Mouse (Mus musculus) spleen, postnatal 4 days (tissue): ENCODE measurements around the gene Myo15b.

Experiments used
- DNase-seq, 2 experiments: peaks; one replicate each; pipeline ENCODE4 v3.0.0; 2022; ENCODE audit warnings: low spot score in 2 of 2

Gene Myo15b

DNA sequence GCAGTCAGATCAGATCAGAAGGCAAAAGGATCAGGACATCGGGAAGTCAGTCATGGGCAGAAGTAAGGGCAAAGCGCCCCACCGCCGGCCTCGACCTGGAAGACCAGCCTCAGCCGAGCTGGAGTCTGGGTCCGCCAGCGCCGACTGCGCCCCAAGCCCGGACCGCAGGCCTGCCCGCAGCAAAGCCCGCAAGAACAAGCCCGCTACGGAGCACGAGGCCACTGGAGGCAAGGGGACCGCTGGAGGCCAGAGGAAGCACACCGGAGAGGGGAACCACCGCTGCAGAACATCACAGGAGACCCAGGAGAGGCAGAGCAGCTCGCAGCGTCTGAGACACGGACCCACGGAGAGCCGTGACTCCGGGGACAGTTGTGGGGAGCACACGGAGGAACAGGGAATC lies at the start of gene Myo15b:
TSS of gene Myo15b (plus strand) at position 53 of the 400 bp plus-strand sequence.
- DNase-seq: no peak

DNA sequence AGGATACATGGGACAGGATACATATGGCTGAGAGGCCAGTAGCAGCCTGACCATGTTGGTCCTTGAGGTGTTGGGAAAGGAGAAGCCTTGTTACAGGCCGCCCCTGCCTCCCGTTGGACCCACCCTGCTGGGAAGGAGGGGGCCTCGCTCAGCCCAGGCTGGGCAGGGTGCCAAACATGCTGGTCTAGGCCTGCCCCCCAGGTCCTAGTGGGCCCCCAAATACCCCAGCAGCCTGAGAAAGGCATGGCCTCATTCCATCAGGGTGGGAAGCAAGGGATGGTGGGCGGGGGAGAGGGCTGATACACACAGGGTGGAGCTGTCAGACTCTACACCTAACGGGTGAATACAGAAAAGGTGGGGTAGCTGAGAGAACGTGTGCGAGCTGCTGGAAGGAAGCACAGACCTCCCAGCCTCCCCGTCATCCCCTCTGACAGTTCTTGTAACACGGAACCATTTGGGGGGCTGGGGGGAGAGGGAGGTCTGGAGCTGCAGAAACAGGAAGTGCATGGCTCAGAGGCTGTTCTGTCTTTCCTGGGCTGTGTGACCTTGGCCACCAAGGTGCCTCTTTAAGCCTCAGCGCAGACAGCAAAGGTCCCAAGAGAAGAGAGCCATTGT lies 49.4 kb upstream of the Myo15b start:
- no peak for DNase-seq

DNA sequence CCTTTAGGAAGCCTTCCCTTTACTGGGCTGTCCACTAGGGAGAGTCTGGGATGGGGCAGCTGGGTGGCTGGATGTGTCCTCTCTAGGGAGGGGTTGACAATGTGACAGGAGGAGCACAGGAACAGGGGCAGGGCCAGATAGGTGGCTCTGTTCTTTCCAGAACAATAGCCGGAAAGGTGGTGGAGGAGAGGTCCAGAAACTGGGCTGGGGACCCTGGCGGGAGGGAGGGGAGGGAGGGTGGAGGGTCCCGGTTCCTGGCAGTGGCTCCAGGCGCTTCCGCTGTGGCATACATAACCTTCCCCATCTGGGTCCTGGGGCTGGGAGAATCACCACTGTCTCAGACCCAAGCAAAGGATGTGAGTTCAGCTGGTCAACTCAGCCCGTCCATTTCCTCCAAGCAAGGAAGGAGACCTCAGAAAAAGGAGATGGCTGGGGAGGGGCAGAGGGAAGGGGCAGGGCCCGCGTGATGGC lies 48.9 kb upstream of the Myo15b start:
- no peak for DNase-seq

DNA sequence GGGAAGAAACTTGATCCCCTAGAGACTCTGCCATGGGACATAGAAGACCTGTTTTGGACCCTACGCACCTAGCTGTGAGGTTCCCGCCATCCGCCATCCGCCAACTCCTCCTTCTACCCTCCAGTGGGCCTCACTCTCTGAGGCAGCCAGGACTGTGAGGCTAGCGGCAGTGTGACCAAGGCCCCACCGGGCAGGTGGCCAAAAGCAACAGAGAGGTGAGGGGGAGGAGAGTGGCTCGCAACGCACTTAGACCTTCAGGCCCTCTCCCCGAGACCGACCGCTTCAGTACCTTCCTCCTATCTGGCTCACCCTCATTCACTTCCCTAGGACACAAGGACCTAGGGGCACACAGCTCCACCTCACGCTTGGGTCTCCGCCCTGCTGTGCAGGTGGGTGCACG lies 47.8 kb upstream of the Myo15b start:
- DNase-seq: no peak

DNA sequence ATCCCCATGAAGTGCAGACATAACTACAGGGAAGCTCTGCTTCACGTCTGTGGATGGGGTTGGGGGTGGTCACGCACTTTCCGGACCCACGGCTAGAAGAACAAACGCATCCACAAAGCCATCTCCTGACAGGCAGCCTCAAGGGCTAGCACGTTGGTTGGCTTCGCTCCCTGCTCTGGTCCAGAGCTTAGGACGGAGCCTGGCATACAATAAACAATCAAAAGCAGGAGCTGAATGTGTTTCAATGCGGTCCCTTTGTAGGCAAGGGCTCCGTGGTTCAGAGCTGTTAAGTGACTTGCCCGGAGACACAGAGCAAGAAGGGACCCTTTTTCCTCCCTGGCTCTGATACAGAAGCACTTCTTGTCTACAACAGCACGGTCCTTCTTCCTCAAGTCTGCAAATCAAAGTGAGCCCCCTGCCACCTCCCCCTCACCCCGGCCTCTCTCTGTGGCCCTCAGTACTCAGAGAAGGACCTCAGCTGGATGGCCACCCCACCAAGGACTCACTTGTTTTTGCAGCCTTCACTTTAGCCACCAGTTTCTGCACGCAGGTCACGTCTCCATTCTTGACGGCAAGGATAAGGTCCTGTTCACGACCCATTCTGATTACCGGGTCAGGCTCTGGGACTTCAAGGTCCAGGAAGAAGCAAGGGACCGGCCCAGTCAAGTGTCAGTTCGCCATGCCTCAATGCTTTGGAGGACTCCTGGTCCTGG lies 46.7 kb upstream of the Myo15b start:
- DNase-seq: no peak

DNA sequence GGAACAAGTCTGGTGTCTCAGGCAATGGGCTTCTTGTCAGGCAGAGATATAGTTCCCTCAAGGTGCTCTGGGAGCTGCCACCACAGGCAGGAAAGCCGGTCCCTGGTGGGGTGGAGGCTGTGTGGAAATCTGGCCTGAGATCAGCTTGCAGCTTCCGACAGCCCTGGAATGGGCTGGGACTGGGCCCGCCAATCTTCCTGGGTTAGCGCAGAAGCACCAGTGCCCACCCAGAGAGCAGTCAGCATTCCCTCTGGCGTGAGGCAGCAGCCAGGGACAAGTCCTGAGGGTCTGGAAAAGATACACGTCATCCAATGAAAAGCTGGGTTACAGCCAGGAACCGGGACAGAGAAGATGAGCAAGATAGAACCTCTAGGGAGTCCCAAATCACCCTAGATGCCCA lies 46.1 kb upstream of the Myo15b start:
- no peak for DNase-seq

DNA sequence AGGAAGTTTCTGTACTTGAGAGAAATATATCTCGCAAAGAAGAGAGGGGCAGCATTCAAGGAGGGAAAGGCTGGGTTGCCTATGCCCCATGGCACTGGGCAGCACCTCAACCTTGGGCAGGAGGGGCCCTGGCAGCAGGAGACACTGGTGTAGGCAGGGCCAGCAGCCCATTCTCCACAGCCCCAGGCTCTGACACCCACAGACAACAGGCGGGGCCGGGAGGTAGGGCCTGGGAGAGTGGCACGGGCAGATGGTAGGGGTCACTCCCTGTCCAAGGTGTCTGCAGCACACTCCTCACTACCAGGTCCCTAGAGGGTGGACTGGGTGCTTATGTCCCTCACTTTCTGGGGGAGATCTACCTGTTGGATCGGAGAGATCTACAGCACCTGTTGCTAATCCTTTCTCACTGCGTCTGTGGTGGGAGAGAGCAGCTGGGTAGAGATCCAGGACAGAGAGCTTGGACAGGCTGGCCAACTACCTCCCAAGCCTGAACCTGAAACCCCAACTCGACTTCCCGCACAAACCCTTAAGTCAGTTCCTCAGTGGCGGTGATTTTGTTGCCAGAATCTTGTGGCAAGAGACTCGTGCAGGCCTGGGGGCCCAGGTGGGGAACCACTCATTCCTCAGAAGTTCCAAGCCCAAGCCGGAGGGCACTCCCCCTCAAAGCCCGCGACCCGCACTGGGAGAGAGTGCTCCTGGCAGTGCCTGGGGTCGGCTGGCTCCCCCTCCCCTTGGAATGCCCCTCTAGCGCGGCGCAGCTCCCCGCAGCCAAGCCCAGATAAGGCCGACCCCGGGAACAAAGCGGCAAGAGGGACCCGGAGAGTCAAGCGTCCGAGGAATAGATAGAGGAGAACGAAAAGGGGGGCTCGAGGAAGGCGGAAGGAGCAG lies 45.4 kb upstream of the Myo15b start:
- DNase-seq: no peak

DNA sequence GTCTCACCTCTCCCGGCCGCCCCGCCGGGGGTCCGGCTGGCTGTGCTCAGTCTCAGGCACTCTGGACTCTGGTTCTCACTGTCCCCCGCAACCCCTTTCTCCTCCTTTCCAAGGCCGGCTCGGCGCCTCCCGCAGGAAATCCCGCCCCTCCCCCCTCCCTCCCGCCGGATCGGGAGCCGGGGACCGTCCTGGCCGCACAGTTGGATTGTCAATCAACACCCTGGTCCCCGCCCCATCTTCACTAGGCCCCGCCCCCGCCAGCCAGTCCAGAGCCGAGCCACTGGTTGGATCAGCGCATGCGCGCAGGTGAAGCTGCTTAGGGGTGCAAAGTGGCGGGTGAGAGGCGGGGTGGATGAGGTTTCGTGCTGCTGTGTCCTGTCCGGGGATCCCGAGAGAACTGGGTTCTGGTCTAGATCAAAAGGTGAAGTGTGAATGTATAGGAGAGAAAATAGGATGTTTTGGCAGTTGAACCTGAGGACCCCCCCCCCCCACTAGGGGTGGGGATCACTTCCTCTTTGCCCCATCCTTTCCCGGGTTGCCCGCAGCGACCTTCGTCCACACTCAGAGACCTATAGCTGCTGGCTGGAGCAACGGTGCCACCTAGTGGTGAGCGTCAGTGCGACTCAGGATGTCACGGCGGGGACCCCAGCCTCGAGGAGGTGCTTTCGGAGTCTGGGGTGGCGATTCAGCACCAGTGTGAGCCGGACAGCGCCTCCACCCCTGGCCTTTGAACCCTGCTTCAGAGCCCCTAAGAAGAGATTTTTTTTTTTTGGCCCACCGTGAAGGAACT lies 44.5 kb upstream of the Myo15b start, which contains the start of gene Caskin2:
TSS of gene Caskin2 (minus strand) at position 133 of the 790 bp plus-strand sequence.
- DNase-seq: peak; percentile 94 to 98

DNA sequence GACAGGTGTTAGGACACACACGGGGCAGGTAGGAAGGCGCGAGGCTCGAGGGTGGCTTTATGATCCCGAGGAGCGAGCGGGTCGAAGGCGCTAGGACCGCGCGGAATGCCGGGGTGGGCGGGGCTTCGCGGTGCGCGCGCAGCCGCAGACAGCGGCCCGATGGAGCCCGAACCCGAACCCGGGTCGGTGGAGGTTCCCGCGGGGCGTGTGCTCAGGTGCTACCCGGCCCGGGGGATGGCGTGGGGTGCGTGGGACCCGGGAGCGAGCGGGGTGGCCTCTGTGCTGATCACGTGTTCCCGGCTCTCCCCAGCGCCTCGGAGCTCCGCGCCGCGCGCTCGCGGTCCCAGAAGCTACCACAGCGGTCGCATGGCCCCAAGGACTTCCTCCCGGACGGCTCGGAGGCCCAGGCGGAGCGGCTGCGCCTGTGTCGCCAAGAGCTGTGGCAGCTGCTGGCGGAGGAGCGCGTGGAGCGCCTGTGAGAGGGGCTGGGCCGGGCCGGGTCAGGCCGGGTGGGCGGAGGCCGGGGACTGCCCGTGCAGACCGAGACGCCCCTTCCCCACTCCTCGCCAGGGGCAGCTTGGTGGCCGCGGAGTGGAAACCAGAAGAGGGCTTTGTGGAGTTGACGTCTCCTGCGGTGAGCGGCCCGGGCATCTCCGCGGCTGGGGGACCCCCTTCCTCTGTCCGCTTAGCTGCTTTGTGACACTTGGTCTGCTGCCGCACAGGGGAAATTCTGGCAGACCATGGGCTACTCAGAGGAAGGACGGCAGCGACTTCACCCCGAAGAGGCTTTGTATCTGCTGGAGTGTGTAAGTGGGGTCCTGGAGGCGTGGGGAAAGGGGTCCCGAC lies 43.4 kb upstream of the Myo15b start, which contains the start of gene Tsen54:
TSS of gene Tsen54 (plus strand) at position 120 of the 846 bp plus-strand sequence.
- peak; percentile 91 to 98 for DNase-seq

DNA sequence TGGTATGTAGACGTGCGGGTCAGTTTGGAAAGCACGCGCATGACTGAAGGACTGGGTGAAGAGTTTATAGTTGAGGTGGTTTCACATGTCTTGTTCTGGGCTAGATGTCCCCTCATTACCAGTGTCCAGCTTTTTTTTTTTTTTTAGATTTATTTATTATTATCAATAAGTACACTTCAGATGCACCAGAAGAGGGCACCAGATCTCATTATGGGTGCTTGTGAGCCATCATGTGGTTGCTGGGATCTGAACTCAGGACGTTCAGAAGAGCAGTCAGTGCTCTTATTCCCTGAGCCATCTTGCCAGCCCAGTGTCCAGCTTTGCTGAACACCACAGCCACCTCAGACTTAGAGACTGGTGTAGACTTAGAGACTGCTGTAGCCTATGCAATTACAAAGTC lies 40.9 kb upstream of the Myo15b start:
- DNase-seq: no peak

DNA sequence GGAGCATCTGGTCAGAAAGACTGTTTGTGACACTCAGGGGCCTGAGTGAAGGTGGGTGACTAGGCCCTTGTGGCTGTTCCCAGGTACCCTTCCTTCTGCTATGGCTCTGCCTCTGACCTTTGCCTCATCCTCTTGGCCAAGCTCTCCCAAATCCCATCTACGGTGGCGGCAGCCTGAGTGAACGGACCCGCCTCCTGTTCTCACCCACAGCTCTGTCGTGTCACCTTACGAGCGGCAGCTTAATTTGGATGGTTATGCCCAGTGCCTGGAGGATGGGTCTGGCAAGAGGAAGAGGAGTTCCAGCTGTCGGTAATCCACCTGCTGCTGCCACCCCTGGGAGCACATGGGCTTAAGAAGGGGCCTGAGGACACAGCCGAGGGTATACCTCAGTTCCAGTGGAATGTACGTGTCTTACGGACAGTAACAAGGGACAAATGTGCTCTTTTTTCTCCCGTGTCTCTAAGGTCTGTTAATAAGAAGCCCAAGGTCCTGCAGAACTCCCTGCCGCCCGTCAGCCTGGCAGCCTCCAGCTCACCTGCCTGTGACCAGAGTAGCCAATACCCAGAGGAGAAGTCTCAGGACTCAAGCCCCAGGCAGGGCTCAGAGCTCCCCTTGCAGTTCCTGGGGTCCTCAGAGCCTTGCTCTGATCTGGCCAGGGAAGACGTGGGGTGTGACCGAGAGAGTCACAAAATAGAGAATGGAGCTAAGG lies 38.1 kb upstream of the Myo15b start:
- DNase-seq: no peak

DNA sequence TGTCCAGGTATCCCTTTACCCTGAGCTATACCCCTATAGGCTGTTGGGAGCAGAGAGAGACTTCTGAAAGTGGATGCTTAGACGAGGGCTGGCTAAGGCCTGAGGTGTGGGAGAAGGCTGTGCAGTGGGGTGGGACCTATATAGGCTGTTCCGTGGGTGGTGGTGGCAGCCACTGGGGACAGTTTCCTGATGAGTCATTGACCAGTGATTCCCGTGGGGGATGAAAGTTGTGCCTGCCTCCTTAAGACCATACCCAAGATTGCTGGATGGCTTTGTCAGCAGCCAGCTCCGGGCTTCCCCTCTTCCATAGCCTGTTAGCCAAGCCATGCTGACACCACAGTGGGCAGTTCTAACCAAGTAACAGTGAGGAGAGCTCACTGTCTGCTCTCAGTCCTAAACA lies 37.2 kb upstream of the Myo15b start:
- no peak for DNase-seq

DNA sequence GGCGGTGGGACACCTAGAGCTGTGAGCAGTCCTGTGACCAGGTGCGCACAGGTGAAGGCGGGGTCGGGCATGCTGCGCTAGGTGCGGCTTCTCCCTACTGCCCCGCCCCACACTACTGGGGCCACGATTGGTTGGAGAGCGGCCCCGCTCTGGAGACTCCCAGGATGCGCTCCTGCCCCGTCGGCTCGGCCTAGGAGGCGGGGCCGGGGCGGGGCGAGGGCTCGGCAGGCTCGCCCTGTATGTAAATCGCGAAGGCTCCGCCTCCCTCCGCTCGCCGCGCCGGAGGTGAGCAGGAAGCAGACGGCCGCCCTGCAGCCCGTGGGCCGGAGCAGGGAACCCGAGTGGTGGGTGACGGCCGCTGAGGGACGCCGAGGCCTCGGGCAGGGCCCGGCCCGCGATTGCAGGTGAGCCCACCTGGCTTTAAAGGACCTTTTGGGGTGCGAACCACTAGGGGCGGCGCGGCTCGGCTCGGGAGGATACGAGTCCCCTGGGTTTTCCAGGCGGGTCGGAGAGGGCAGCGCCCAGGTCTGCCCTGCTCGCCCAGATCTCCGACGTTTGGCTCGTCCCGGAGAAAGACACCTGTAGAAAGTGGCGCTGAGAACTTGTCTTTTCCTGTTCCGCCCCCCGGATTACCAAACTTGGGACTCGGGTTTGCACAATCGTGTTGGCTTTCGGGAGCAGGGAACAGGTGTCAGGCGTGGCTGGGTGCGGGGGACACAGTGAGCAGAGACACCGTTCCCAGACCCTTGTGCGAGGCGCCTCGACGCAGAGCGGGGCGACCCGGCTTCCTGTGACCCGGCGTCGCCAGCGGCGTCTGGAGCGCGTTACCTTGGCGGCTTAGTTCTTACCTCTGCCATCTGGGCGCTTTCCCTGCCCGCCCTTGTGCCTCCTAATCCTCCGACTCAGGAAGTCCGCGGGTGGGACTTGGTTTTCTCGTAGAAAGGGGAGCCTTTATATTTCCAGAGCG lies 34.1 kb upstream of the Myo15b start, which contains the start of gene Llgl2:
TSS of gene Llgl2 (plus strand) at position 276 of the 967 bp plus-strand sequence.
- peak; percentile 89 to 93 for DNase-seq

DNA sequence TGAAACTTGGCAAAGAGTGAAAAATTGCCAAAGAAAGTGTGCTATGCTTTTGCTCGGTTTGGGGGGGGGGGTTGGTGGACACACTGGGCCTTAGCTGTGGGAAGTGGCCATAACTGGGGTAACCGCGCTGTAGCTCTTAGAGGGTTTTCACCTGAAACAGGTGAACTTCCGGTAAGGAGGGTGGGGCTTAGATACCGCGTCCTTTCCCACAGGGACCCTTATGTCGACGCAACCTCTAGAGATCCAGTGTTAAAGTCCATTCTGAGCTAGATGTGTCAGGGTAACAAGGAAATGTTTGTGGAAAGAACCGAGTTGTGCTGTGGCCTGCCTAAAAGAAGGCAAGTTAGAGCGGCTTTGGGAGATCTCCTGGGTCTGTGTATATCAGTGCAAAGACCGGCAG lies 33.4 kb upstream of the Myo15b start:
- DNase-seq: no peak

DNA sequence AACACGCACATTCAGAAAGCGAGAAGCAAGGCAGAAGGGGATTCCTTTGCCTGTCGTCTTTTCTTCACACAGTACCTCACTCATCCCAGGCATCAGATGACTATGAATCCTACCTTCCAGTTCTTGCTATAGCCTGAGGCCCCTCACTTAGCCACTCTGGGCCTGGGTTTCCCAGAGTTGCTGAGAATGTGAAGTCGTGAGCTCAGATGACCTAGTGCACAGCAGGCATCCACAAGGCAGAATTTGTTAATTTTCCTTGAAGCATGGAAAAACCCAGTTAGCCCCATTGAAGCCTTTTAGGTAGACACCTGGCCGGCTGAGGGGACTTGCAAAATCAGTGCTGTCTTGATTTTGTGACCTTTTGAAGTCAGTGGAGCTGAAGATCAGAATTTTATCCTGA lies 31.7 kb upstream of the Myo15b start:
- DNase-seq: no peak

DNA sequence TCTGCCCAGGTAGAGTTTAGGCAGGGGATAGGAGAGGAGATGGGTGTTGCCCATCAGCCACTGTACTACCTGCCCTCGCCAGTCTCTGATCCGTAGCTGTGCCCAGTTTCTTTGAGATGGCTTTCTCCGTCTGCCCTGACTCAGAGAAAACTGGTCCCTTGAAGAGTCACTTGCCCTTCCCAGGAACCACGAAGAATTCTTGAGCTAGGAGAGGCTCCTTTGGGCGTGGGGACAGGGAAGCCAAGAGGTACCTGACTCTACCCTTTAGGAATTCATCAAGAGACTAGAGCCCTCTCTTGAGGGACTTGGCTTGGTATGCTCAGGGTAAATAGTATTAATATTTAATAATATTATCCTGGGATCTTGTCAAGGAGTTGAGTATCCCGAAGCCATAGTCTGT lies 30.6 kb upstream of the Myo15b start:
- DNase-seq: no peak

DNA sequence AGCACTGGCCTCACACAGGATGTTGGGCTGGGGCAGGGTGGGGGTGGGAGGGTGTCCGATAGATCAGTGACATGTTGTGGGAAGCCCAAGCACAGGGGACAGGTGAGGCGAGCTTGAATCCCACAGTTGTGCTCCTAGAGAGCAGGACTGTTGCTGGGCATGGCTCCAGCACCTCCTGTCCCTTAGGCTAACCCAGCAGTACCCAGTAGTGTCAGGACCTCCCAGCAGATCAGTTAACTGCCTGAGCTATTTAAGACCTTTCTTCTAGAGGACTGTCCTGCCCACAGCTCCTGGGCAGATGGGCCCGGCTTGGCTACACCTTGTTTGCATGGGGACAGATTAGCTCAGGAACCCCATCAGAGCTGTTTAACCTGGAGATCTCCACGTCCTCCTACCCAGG lies 29.2 kb upstream of the Myo15b start:
- no peak for DNase-seq

DNA sequence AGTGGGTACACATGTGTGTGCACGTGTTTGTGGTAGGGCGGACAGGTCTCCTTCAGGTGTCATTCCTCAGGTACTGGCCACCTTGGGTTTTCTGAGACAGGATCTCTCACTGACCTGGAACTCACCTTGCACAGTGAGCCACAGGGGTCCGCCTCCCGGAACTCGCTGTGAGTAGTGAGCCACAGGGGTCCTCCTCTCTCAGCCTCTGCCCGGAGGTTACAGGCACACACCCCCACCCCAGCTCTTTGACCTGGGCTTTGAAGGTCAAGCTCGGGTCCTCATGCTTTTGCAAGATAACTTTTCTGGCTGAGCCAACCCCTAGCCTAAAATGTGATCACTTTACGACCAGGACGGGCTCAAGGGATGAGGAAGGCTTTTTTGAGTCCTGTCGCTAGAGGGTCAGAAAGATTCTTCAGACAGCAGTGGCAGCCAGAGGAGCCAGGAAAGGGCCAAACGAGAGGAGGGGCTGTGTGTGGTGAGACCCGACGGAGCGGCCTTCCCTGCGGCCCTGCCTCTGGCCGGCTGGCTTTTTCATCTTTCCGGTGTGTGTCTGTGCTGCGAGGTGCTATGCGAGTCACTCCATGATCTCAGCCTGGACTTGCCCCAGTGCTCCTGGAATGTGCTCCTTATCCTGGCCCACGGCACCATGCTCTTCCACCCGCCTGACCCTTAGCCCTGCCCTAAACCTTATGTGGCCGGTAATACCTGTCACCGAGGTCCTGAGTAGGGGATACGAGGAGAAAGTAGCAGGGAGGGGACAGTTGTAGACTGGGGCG lies 27.5 kb upstream of the Myo15b start:
- DNase-seq: no peak
